ENCODE assay signal across 8 mouse cellular contexts in the genomic region with DNA sequence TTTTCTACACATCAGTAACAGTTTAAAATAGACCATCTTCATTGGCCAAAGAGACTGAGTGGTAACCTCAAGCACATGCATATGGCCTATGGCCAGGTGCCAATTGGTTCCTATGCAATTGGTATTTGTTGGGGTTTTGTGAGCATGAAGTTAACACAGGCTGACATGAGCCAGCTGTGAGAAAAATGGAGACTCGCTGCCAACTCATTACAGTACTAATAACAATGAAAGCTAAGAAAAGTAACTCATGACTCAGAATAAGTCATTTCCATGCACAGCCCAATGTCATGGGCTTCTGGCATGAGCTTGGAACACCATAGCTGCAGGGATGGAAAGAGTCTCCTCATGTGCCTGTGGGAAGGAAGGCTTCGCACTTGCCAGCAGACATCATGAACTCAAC.
DNase-seq lines count a peak whose midpoint lies in the region; ATAC-seq and TF ChIP-seq lines count a peak whose summit lies in the region.
"Had no signal": no experiment of that assay in that cellular context is flagged by ENCODE, and none has a peak within 500 bp of the region (broad histone marks: within the 10 kb centered on the region; RNA-seq: fewer than 3 reads in every experiment).

No protein-coding gene starts in this region.

- 0 out of 2 replicates have a peak overlapping the region, but pooled peaks have one; percentile 6 for H3K27ac ChIP-seq in intestine, embryonic 14.5 days (ENCODE audit: low read depth)
- H3K27ac ChIP-seq in intestine, postnatal 0 days (ENCODE audit: low read depth, low read length), result no peak overlapping the region
- no peak overlapping the region for H3K27ac ChIP-seq in forebrain, embryonic 16.5 days (ENCODE audit: low read length)
- H3K27ac ChIP-seq: neural tube, embryonic 15.5 days had no signal

- no peak for TF ChIP-seq CTCF in intestine, postnatal 0 days (IDR thresholded peaks at IDR 0.05; ENCODE audit: low read depth)

- H3K4me2 ChIP-seq in intestine, embryonic 14.5 days (ENCODE audit: low read length), result no peak overlapping the region
- no peak overlapping the region for H3K4me2 ChIP-seq in intestine, postnatal 0 days (replicated peaks; ENCODE audit: low read depth)
- H3K4me2 ChIP-seq in forebrain, embryonic 16.5 days (ENCODE audit: low read length), result no peak overlapping the region
- H3K4me2 ChIP-seq: neural tube, embryonic 15.5 days had no signal

- intact Hi-C loops in left cerebral cortex, postnatal 25 days (cut with DNase I), result no loop called here

- no peak for DNase-seq in intestine, embryonic 14.5 days (ENCODE audit: low spot score)
- DNase-seq in adipocyte (ENCODE audit: low spot score), result peak; percentile 4
- peak; percentile 40 for DNase-seq in gastrocnemius, postnatal 25 days
- peak; percentile 19 to 37 for DNase-seq in lung, postnatal 4 days
- no peak for DNase-seq in left cerebral cortex, postnatal 25 days (ENCODE audit: low spot score in 2 of 2)

- 55% methylated on average over 2 of the region's 2 CpGs for WGBS in intestine, embryonic 14.5 days
- WGBS in intestine, postnatal 0 days, result 51% methylated on average over 2 of the region's 2 CpGs
- WGBS in forebrain, embryonic 16.5 days, result 87% methylated on average over 2 of the region's 2 CpGs

- no peak overlapping the region for H3K4me3 ChIP-seq in intestine, embryonic 14.5 days (ENCODE audit: low read depth, low read length)
- H3K4me3 ChIP-seq in intestine, postnatal 0 days (ENCODE audit: low read depth, low read length), result no peak overlapping the region
- no peak overlapping the region for H3K4me3 ChIP-seq in forebrain, embryonic 16.5 days (replicated peaks; ENCODE audit: low read length)
- H3K4me3 ChIP-seq: neural tube, embryonic 15.5 days had no signal

- no peaks in the 10 kb centered on the region for H3K36me3 ChIP-seq in intestine, embryonic 14.5 days (ENCODE audit: control insufficient read depth, insufficient read depth, low read length)
- H3K36me3 ChIP-seq in intestine, postnatal 0 days (ENCODE audit: control insufficient read depth, insufficient read depth), result no peaks in the 10 kb centered on the region
- H3K36me3 ChIP-seq in forebrain, embryonic 16.5 days (ENCODE audit: control insufficient read depth, insufficient read depth), result no peaks in the 10 kb centered on the region
- H3K36me3 ChIP-seq: neural tube, embryonic 15.5 days had no signal

- no peak overlapping the region for H3K9ac ChIP-seq in intestine, embryonic 14.5 days (ENCODE audit: low read length)
- no peak overlapping the region for H3K9ac ChIP-seq in intestine, postnatal 0 days (ENCODE audit: low read depth, low read length)
- H3K9ac ChIP-seq in forebrain, embryonic 16.5 days (replicated peaks; ENCODE audit: low read depth, low read length), result no peak overlapping the region
- H3K9ac ChIP-seq: neural tube, embryonic 15.5 days had no signal

- no peaks in the 10 kb centered on the region for H3K27me3 ChIP-seq in intestine, embryonic 14.5 days (replicated peaks; ENCODE audit: control insufficient read depth, insufficient read depth, low read length)
- H3K27me3 ChIP-seq in intestine, postnatal 0 days (replicated peaks; ENCODE audit: control insufficient read depth, insufficient read depth, low read length), result no peaks in the 10 kb centered on the region
- no peaks in the 10 kb centered on the region for H3K27me3 ChIP-seq in forebrain, embryonic 16.5 days (replicated peaks; ENCODE audit: control insufficient read depth, insufficient read depth, low read length)
- H3K27me3 ChIP-seq: neural tube, embryonic 15.5 days had no signal

- no peaks in the 10 kb centered on the region for H3K9me3 ChIP-seq in intestine, embryonic 14.5 days (ENCODE audit: control insufficient read depth, low read length)
- H3K9me3 ChIP-seq in intestine, postnatal 0 days (ENCODE audit: control insufficient read depth), result no peaks in the 10 kb centered on the region
- H3K9me3 ChIP-seq in forebrain, embryonic 16.5 days (ENCODE audit: control insufficient read depth, low read length), result no peaks in the 10 kb centered on the region
- H3K9me3 ChIP-seq: neural tube, embryonic 15.5 days had no signal

- ATAC-seq in intestine, embryonic 14.5 days (replicated peaks; ENCODE audit: low FRiP score, low TSS enrichment, low read depth), result 0 out of 2 replicates have a peak, but pooled peaks have one; percentile 47
- ATAC-seq in intestine, postnatal 0 days, result no peak
- no peak for ATAC-seq in forebrain, embryonic 16.5 days

- H3K4me1 ChIP-seq in intestine, embryonic 14.5 days (replicated peaks; ENCODE audit: control insufficient read depth, insufficient read depth, low read length), result peaks cover 18% of the 10 kb centered on the region; the same call in 1 of the 2 replicates
- no peaks in the 10 kb centered on the region for H3K4me1 ChIP-seq in intestine, postnatal 0 days (replicated peaks; ENCODE audit: control insufficient read depth, insufficient read depth, low read length)
- peaks cover 8% of the 10 kb centered on the region for H3K4me1 ChIP-seq in forebrain, embryonic 16.5 days (replicated peaks; ENCODE audit: control insufficient read depth, insufficient read depth, low read length)

Comparison
In these comparisons a context has a peak if more than half of its experiments do, and no peak if none do; other contexts are left out.
1. DNase-seq: peak in adipocyte (single experiment), gastrocnemius, postnatal 25 days (single experiment) and lung, postnatal 4 days (2 of 2); none in intestine, embryonic 14.5 days (single experiment) and left cerebral cortex, postnatal 25 days (0 of 2).